Mouse (Mus musculus) kidney, adult 8-10 months (tissue): ENCODE data around the gene Myl7.

Experiments used
- DNase-seq, 2 experiments: peaks; one replicate each; pipeline ENCODE4 v3.0.0; 2022

Gene Myl7

DNA sequence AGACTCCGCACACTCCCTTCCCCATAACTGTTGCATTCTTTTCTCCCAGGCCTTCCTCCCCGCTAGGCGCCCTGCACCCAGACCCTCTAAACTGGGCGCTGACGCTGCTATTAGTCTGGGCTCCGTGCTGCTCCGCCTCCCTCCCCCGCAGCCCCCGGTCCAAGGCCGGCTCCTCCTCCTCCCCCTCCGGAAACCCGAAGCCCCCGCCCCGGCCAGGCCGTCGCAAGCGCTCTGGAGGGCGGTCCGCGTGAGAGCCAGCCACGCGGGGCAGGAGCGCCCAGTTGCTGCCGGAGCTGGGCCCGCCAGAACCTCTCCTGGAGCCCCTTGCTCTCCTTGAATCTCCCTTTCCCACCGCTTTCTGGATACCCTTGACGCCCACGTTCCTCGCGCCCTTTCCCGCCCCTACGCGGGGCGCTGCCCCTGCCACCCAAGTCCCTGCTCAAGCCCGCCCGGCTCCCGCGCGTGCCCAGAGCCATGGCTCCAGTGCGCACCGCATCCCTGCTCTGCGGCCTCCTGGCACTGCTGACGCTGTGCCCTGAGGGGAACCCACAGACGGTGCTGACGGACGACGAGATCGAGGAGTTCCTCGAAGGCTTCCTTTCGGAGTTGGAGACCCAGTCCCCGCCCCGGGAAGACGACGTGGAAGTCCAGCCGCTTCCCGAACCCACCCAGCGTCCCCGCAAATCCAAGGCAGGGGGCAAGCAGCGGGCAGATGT is 36.7 kb downstream of the Myl7 start, which contains the start of gene Aebp1:
Gene Aebp1 (plus strand): TSS at position 270 of the 716 bp plus-strand sequence.
- DNase-seq: peak; percentile 32 to 49

DNA sequence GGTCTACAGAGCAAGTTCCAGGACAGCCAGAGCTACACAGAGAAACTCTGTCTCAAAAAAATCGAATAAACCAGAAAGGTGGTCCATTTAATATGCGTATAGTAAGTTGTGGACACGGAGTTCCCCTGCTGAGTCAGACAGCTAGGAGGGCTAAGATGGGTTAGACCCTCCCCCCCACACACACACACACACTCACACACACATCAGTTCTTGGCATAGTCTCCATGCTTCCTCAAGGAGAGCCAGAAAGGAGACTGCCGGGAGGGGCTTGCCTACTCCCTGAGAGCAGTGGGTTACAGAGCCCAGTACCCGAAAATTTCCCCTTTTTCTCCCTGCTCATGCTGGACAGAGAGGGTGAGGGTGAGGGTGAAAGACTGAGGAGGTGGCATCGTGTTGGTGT is 37.9 kb downstream of the Myl7 start:
- no peak for DNase-seq

DNA sequence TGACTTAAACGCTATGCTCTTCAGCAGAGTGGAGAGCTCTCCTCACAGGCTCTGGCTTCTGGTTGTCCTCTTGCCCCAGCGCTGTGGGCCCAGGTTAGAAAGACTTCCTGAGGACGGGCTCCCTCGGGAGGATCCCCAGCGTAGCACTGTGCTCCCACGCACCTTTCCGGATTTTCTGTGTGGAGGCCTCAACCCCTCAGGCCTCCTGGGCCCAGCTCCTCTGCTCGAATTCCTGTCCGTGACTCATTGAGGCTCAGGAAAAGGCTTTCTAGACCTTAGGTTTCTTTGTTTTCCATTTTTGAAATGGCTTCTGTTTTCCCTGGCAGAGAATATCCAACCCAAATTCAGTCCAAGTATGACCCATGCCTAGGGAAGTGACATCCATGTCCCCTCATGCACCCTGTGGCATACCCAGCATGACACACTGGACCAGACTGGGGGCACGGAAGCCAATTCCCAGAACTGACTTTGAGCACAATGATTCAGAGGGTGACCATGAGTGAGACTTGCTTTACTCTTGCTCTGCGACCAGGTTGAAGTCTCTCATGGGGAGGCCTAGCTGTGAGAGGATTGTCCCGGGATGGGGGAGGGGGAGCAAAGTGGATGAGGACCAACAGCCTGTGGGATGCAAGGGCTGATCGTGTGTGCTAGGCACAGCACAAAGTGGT is 38.6 kb downstream of the Myl7 start:
- no peak for DNase-seq

DNA sequence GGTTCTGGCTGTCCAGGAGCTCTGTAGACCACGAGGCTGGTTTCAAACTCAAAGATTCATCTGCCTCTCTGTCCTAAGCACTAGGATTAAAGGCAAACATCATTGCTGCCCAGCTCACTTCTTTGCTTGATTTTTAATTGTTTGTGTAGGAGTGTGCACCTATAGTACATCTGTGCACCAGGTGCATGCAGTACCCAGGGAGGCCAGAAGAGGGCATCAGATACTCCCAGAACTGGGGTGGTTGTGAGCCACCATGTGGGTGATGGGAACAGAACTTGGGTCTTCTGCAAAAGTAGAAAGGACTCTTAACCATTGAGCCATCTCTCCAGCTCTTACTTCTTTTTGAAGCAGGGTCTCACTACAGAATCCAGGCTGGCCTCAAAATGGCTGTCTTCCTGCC is 39.9 kb downstream of the Myl7 start:
- no peak for DNase-seq

DNA sequence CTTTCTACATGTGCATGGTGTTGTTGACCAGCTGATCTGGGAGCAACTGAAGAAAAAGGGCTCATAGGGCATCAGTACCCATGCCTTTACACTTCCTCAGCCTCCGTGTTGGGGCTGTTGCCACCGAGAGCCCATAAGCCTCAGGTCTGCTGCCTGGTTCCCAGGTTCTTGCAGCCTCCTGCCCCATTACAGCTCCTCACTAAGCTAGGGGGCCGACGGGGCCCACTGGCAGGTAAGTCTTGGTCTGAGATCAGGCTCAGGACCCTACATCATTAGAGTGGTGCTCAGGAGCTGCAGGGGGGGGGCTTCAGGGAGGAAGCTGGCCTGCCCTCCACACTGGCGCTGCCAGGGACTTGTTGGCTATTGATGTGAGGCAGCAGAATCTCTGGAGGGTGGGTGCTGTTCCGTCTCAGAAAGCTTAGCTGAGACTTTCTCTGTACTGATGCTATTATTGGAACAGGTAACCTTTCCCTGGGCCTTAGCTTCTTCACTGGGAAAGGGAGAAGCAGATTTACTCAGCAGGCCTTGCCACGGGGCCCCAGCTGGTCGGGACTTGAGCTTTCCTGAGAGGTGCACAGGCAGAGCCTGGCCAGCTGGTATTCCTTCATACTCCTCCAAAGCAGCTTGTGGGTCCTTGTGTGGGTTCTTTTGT is 42.0 kb downstream of the Myl7 start:
- no peak for DNase-seq

GRCm38 (mm10) chr11:5855902-5856301 is 42.7 kb downstream of the Myl7 start:
- no peak for DNase-seq

GRCm38 (mm10) chr11:5855481-5855880 is 43.1 kb downstream of the Myl7 start:
- DNase-seq: no peak

GRCm38 (mm10) chr11:5852314-5852713 is 46.3 kb downstream of the Myl7 start:
- DNase-seq: no peak

- DNase-seq: no peak
Measured at GRCm38 (mm10) chr11:5851021-5851736, 47.4 kb downstream of the Myl7 start.

DNA sequence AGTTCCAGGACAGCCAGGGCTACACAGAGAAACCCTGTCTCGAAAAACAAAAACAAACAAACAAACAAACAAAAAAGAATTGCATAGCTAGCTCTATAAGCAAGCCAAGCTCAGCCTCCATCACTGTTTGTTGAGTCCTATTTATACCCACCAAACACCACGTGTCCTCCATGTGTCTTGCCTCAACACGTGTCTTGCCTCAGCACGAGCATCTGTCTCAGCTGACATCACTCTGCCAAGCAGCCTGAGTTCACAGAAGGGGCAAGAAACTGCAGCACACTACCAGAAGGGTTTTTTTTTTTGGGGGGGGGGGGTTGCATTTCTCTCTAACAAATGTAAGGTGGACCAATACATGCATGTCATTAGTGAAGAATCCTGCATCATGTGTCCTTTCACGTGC is 48.1 kb downstream of the Myl7 start:
- no peak for DNase-seq

GRCm38 (mm10) chr11:5849316-5849715 is 49.3 kb downstream of the Myl7 start:
- no peak for DNase-seq

DNA sequence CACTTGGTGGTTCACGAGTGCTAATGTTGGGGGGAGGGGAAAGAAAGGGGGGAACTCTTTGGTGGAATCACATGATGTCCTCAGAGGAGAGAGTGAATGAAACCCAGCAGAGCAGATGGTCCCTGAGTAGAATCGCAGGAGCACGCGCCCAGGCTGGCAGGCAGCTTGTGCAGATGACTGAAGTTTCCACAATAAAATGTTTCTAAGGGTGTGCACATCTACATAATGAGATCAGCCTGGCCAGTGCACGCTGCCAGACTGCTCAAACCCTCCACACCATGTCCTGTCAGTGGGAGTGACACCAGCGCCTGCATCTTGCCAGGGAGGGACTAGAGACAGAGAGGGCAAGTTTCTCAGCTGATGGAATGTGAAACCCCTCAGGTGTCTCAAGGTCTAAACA is 49.8 kb downstream of the Myl7 start:
- DNase-seq: no peak

DNA sequence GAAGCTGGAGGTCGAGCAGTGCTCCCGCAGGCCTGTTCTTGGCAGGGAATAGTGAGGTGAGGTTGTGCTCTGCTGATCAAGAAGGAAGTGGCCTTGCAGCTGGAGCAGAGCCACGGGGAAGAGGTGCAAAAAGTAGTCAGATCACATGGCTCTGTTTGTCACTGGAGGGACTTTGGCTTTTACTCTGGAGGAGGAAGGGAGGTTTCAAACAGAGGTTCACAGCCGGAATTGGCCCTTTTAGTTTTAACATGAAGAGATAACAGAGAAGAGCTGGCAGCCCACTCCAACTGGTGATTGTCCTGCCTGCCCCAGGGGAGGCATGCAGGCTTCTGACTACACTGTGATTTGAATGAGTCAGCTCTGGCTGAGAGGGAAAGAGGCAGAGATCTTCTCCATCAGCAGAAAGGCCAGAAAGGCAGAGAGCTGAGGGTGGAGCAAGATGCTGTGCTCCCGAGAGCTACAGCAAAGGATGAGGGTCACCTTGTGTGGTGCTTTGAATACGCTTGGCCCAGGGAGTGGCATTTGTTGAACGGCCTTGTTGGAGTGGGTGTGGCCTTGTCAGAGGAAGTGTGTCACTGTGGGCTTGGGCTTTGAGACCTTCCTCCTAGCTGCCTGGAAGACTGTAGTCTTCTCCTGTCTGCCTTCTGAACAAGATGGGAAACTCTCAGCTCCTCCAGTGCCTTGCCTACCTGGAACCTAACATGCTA is 51.8 kb downstream of the Myl7 start:
- peak; percentile 88 to 94 for DNase-seq
